Mouse (Mus musculus): Measurements from ENCODE around the gene Krtap13. TPM values are rescaled to one million over a fixed set of nuclear protein-coding genes. Genes with fewer than 3 reads are reported as not detected.
"Not testable (repeated sequence)": the region's sequence is repeated elsewhere in the genome, so short reads cannot be mapped to it uniquely, and the experiment has no call there.

The Krtap13 gene
- not detected for total RNA-seq (2021)

DNA sequence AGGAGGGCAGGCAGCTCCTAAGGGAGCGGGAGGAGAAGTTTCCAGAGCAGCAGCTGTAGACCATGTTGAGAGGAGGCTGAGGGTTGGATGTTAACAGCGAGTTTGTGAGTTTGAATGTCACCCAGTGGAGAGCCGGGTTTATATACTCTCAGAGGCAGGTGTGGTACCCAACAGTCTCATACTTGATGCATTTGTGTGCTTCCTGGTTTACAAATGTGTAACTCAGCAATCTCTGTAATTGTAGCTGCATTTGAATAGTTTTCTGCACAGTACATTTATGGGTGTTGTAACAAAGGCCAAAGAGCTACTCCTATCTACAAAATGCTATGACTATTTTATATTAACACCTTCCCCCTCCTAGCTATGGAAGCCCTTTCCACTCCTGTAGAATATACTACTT, at the start of gene Krtap13:
Krtap13 (minus strand) TSS at position 101 of the 400 bp plus-strand sequence.
- not testable (repeated sequence) for DNase-seq

DNA sequence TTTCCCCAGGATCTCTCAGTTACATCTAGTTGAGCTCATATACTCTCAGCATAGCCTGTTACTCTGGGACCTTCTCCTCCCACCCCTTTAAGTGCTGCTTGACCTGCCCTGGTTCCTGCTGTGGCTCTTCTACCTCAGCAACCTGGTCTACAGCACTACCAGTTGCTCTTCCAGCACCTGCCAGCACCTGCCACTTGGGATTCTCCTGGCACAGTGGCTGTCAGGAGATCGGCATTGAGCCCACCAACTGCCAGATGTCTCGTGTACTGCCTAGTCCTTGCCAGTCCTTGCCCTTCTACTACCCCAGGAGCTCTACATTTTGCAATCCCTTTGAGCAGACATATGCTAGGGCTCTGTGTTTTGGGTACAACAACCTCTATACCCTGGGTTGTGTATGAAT, 35.4 kb upstream of the Krtap13 start:
- DNase-seq: no peak

DNA sequence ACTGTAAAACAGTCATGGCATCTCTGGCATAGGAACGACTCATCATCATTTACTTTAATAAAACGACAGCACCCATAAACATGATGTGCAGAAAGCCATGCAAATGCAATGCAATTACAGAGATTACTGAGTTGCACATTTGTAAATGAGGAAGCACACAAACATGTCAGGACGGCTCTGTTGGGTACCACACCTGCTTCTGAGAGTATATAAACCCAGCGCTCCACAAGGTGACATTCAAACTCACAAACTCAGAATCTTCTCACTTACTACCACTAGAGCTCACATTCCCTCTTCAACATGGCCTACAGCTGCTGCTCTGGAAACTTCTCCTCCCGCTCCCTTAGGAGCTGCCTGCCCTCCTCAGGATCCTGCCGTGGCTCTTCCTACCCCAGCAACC, 26.2 kb upstream of the Krtap13 start, which contains the start of gene Gm5965:
Gm5965 (plus strand) TSS at position 301 of the 400 bp plus-strand sequence.
- no peak for DNase-seq

DNA sequence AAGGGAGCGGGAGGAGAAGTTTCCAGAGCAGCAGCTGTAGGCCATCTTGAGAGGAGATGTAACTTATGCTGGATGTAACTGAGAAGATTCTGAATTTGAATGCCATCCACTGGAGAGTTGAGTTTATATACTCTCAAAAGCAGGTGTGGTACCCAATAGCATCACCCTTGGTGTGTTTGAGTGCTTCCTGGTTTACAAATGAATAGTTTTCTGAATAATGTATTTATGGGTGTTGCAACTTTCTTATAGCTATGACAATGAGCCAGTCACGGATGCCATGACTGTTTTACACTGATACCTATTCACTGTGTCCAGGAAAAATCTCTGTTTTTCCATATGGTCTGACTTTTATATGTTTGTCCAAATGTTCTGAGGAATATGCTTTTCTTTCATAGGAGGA, 22.7 kb upstream of the Krtap13 start, which contains the start of gene 2310057N15Rik:
2310057N15Rik (minus strand) TSS at position 101 of the 400 bp plus-strand sequence.
- DNase-seq: no peak

DNA sequence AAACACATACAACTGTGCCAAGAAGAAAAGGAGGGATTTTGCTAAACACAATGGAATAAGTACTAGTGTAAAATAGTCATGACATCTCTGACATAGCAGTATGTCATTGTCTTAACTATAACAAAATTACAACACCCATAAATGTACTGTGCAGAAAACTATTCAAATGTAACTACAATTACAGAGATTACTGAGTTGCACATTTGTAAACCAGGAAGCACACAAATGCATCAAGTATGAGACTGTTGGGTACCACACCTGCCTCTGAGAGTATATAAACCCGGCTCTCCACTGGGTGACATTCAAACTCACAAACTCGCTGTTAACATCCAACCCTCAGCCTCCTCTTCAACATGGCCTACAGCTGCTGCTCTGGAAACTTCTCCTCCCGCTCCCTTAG, 7.1 kb upstream of the Krtap13 start, which contains the start of gene 2310034C09Rik:
2310034C09Rik (plus strand) TSS at position 301 of the 400 bp plus-strand sequence.
- DNase-seq: not testable (repeated sequence)

DNA sequence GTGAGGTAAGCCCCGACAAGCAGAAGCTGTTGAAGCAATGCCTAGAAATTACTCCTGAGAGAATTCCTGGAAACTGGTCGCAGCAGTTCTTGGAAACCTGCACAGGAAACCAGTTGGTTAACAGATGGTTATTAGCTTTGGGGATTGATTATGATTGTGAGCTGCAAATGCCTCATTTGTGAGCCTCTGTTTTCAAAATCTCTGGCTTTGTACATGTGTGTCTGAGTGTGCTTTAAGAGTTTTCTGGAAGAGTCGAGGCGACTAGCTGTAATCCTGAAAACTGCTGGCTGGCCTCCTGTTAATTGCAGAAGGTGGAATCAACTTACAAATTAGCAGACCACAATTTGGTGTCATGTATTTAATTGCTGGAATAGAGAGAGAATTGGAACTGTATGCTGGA, 3.5 kb downstream of the Krtap13 start:
- no peak for DNase-seq

DNA sequence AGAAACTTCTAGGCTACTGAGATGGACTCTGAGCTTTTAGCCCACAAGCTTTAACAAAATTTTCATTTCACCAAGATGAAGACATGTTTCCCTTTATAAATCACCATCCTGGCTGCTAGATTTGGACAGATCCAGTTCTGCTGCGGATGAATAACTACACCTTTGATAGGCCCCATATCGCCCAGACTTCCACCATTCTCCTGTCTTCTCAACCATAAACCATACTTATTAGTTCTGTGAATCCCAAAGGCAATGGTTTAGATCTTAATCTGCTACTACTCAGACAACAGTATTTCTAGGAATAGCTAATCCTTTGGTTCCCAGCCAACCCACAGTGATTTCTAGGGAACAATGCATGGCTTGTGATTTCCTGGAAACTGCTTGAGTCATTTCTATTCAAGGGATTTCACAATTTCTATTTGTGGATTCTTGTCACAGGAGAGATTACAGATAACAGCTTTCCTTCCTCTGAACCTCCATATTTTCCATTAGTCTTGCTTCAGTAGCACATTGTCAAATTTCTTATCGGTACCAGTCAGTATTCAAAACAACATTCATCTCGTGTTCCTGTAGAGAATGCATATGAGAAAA, 6.6 kb downstream of the Krtap13 start:
- no peak for DNase-seq

DNA sequence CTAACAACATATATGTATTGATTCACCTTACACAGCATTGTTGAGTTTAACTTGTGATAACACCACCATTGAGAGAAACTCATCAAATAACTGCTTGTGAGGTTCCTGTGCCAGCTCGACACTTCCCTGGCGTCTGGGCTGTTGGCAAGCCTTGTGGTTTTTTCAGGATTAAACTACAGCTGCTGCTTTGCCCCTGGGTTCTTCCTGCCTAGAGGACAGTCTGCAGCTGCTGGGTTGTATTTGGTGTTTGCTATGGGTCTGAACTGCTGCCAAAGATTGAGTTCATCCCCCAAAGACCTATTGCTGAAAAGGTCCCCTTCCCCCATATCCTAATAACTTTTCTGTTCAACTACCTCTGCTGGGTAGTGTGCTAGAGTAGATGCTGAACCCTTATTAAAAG, 16.0 kb downstream of the Krtap13 start:
- no peak for DNase-seq

DNA sequence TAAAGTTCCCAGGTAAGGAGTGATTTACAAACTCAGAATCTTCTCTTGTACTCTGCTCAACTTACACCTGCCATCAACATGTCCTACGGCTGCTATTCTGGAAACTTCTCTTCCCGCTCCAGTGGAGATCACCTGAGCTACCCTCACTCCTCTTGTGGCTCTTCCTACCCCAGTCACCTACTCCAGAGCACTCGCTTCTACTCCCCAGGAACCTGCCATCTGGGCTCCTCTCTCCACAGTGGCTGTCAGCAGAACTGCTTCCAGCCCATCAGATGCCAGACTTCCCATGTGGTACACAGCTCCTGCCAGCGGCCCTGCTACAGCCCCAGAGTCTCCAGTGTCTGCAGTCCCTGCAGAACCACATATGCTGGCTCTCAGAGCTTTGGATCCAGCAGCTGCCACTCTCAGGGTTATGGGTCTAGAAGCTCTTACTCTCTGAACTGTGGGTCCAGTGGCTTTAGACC, 22.6 kb downstream of the Krtap13 start, which contains the start of gene Krtap13-1:
Krtap13-1 (plus strand) TSS at position 51 of the 464 bp plus-strand sequence.
- DNase-seq: no peak

DNA sequence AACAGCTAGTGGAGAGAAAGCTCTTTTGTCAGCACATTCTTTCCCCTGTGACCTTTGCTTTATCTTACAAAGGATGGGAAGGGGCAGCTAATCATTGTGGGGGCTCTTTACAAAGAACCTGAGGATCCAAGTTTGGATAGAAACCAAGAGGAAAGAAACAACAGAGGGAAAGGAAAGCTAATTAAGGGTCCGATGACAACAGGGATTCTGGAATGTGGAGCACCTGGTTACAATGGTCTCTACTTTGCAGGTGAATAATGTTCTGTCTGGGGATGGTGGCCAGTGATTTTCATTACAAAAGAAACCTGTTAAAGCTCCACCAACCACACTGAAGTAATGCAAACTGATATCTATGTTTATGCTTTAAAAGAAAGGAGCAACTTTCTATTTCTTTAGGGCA, 31.4 kb downstream of the Krtap13 start:
- DNase-seq: no peak

DNA sequence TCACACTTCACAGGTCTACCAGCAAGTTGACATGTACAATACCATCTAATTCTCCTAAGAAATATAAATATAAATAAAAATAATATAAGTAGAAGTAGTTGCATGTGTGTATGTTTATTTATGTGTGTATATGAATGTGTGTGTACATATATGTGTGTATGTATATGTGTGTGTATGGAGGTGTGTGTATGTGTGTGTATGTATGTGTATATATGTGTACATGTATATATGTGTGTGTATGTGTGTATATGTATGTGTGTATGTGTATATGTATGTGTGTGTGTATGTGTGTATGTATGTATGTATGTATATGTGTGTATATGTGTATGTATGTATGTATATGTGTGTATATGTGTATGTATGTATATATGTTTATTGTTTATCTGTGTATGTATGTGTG, 34.9 kb downstream of the Krtap13 start:
- DNase-seq: no peak

DNA sequence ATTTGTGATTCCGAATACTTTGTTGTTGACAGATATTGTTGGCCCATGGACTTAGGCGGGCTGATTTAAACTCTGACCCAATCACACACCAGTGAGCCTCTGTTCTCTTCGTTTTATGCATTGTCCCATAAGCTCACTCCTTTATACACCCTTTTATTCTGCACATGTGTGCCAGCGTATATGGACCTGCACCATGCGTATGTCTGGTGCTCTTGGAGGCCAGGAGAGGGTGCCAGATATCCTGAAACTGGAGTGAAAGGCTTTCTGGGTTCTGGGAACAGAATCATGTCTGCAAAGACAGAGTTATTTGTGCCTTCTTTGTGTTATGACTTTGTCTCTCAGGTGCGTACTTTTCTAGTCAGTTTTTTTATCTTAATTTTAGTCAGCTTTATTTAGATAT, 40.2 kb downstream of the Krtap13 start:
- no peak for DNase-seq

DNA sequence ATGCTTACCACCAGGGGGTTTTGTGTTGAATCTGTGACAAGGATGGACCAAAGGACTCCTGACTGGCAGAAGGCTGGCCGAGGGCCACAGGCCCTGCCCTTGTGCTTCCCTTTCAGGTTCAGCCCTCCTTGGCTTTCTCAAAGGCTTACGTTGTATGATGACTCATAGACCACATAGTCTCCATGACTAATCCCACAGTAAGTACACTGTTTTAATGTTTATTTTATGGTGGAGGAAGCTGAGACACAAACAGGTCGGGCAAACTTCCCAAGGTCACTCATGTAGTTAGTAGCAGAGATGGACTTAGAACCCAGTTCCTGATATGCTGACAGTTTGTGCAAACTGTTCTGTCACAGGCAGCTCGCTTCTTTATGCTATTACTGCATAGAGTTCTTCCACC, 40.7 kb downstream of the Krtap13 start:
- no peak for DNase-seq

DNA sequence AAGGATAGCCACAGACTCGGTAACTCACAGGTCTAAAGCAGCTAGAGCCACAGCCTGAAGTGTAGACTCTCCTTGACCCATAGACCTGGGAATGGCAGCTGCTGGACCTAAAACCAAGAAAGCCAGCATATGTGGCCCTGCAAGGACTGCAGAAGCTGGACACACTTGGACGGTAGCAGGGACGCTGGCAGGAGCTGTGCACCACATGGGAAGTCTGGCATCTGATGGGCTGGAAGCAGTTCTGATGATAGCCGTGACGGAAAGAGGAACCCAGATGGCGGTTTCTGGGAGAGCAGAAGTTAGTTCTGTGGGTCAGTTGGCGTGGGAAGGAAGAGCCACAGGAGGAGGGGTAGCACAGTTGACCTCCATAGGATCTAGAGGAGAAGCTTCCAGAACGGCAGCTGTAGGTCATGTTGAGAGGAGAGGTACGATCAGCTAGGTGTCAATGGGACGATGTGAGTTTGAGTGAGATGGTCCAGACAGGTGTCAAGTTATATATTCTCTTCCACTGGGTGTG, 43.9 kb downstream of the Krtap13 start, which contains the start of gene 2310061N02Rik:
2310061N02Rik (minus strand) TSS at position 467 of the 517 bp plus-strand sequence.
- DNase-seq: no peak

DNA sequence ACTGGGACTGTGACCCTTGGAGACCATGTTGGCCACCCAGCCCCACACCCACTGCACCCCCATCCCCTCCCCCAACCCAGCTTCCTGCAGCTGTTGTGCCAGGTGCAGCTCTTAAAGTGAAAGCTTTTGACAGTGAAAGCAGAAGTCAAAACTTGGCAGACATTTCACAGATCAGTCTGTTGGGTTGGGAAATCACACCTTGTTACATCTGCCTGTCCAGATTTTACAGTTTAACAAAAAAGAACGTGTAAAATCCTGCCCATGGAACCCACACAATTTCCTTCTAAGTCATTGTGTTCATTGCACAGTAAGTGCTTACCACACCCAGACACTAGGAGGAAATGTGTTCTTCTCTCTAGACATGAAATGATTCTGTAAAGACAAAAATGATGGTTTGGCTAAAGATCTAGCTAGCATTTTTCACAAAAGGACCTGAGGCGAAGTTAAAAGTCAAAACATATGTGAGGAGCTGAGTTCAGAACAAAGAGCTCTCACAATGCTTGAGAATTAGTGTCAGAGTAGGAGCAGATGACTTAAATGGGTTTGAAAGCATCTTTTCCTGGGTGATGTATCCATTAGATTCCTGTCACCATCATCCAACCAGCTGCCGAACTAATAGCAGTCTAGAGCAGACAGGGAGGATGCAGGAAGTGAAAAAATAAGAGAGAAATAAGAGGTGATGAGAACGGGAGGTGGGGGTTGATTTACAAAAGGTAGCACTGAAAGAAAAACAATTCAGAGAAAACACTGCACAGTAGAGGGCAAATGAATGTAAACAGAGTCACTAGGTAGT, 50.2 kb downstream of the Krtap13 start:
- DNase-seq: no peak

Other genes starting within 250 kb of the Krtap13 start
- gene Cldn17, start 244.7 kb downstream of the Krtap13 start, total RNA-seq (2021): not detected
- gene Cldn8, start 188.5 kb downstream of the Krtap13 start, total RNA-seq (2021): not detected
- not detected for gene Krtap24-1, start 139.4 kb downstream of the Krtap13 start, total RNA-seq (2021)
- gene 2310079G19Rik, start 124.0 kb downstream of the Krtap13 start, total RNA-seq (2021): not detected
- gene Krtap26-1, start 103.8 kb downstream of the Krtap13 start, total RNA-seq (2021): not detected
- gene Krtap27-1, start 80.0 kb downstream of the Krtap13 start, total RNA-seq (2021): not detected
- not detected for gene 2310061N02Rik, start 43.7 kb downstream of the Krtap13 start, total RNA-seq (2021)
- not detected for gene Krtap13-1, start 22.8 kb downstream of the Krtap13 start, total RNA-seq (2021)
- not detected for gene 2310034C09Rik, start 7.2 kb upstream of the Krtap13 start, total RNA-seq (2021)
- not detected for gene 2310057N15Rik, start 22.6 kb upstream of the Krtap13 start, total RNA-seq (2021)
- gene Gm5965, start 26.3 kb upstream of the Krtap13 start, total RNA-seq (2021): not detected
- gene Gm20741, start 60.6 kb upstream of the Krtap13 start, total RNA-seq (2021): not detected
- gene Krtap15, start 68.6 kb upstream of the Krtap13 start, total RNA-seq (2021): not detected
- gene Krtap14, start 74.5 kb upstream of the Krtap13 start, total RNA-seq (2021): not detected
- not detected for gene Krtap19-1, start 117.8 kb upstream of the Krtap13 start, total RNA-seq (2021)
- gene Krtap19-2, start 122.6 kb upstream of the Krtap13 start, total RNA-seq (2021): not detected
- gene Krtap19-3, start 126.4 kb upstream of the Krtap13 start, total RNA-seq (2021): not detected
- gene Krtap19-4, start 133.5 kb upstream of the Krtap13 start, total RNA-seq (2021): not detected
- gene Krtap19-5, start 144.8 kb upstream of the Krtap13 start, total RNA-seq (2021): not detected
- not detected for gene Krtap19-9b, start 180.6 kb upstream of the Krtap13 start, total RNA-seq (2021)
- gene Krtap16-3, start 211.2 kb upstream of the Krtap13 start, total RNA-seq (2021): not detected

All from heart, postnatal 4 days (tissue).